Mouse (Mus musculus): ENCODE results near the gene Olfr1. TPM values are rescaled to one million over a fixed set of nuclear protein-coding genes. Genes with fewer than 3 reads are reported as not detected.

The Olfr1 gene
- total RNA-seq (2014; fragmentation: Nextera tagmentation) (not detected in 2 replicates), total RNA-seq (2017) (not detected in 2 replicates)

DNA sequence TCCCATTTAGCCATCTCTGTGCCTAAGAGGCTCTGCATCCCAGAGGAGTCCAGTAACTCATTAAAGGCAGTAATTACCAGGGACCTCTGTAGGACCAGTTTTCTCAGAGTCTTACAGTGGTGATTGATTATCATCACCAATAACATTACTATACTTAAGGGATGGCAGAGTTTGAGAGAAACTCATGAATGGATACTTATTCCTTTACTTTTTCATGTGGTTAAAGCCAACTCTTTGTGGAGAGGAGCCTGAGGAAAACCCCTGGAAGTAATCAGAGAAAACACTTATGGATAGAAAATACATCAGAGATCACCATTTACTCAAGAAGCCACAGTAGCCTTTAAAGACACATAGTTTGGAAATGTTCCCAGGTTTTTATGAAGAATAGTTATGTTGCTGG, at the start of gene Olfr1:
Gene Olfr1 (minus strand): TSS at position 101 of the 400 bp plus-strand sequence.
- ATAC-seq (replicated peaks; ENCODE audit: low FRiP score, low TSS enrichment, poor library complexity, severe bottlenecking), result no peak

DNA sequence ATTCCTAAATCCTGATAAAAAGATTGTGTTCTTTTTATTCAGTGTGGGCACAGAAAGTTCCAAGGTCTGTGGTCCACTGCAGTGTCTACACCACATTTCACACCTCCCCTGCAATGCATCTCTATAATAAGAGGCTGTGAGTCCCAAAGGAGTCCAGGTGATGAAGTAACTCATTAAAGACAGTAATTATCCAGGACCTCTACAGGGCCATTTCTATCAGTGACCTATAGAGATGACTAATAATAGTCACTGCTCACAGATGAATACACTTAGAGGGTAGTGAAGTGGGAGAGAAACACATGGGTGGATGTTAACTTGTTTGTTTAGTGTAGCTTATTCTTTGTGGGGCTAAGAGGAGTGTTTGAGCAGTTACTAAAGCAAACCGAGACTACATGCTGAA, 29.0 kb upstream of the Olfr1 start, which contains the start of gene Olfr378:
Gene Olfr378 (minus strand): TSS at position 101 of the 400 bp plus-strand sequence.
- ATAC-seq (replicated peaks; ENCODE audit: low FRiP score, low TSS enrichment, poor library complexity, severe bottlenecking), result no peak

DNA sequence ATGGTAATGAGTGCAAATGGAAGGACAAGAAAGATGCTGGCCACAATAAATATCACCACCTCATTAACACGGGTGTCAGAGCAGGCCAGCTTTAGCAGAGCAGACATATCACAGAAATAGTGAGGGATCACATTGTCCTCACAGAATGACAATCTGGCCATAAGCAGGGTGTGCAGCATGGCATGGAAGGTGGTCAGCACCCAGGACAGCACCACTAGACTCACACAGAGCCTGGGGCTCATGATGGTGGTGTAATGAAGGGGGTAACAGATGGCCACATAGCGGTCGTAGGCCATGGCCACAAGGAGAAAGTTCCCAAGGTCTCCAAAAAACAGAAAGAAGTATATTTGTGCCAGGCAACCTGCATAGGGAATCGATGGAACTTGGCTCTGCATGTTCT, 4.0 kb downstream of the Olfr1 start:
- ATAC-seq (replicated peaks; ENCODE audit: low FRiP score, low TSS enrichment, poor library complexity, severe bottlenecking), result no peak

DNA sequence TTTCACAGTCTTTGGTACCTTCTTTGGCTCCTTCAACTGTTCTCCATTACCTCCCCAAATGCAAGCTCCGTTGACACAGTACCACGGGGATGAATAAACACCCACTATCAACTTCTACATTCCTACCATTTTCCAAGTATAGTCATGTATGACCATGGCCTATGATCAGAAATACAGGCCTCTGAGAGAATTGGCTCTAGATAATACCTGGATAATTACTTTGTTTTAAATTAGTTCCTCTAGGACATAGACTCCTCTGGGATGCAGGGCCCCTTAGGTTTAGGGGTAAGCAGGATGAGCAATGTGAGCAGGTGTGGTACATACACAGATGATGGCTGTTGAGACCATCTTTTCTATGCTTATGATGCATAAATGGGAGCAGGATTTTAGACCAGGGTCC, 28.5 kb downstream of the Olfr1 start, which contains the start of gene Olfr376:
Gene Olfr376 (plus strand): TSS at position 301 of the 400 bp plus-strand sequence.
- ATAC-seq (replicated peaks; ENCODE audit: low FRiP score, low TSS enrichment, poor library complexity, severe bottlenecking), result no peak

DNA sequence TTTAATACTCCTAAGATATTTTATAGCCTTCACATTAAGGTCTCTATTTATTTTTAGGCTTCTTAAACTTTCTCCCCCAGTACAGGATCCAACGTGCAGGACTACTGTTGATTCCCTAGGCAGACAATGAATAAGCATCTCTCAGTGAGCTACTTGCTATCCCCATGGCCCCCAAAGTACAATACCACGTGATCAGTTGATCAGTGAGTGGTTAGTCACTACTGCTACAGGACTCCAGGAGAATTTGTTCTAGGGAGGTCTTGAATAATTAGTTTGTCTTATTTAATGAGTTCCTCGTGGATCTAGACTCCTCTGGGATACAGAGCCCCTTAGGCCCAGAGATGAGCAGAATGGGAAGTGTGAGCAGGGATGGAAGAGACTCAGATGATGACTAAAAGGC, 48.9 kb downstream of the Olfr1 start, which contains the start of gene Olfr20:
Gene Olfr20 (plus strand): TSS at position 301 of the 400 bp plus-strand sequence.
- ATAC-seq (replicated peaks; ENCODE audit: low FRiP score, low TSS enrichment, poor library complexity, severe bottlenecking), result no peak

Other genes with a start within 250 kb of the Olfr1 start
- 1.7 TPM in 1 of 2 replicates, not detected in the other for gene P2rx5, start 239.2 kb downstream of the Olfr1 start, total RNA-seq (2014; fragmentation: Nextera tagmentation)
- not detected in 2 replicates for gene P2rx5, start 239.2 kb downstream of the Olfr1 start, total RNA-seq (2017)
- 77.1 and 79.8 TPM in 2 replicates for gene Emc6, start 222.6 kb downstream of the Olfr1 start, total RNA-seq (2014; fragmentation: Nextera tagmentation)
- gene Emc6, start 222.6 kb downstream of the Olfr1 start, total RNA-seq (2017), result 34.1 and 53.7 TPM in 2 replicates
- 3.8 and 5.6 TPM in 2 replicates for gene Tax1bp3, start 222.5 kb downstream of the Olfr1 start, total RNA-seq (2014; fragmentation: Nextera tagmentation)
- gene Tax1bp3, start 222.5 kb downstream of the Olfr1 start, total RNA-seq (2017), result 1.2 and 5.5 TPM in 2 replicates
- gene Ctns, start 200.6 kb downstream of the Olfr1 start, total RNA-seq (2014; fragmentation: Nextera tagmentation), result 12.0 and 13.2 TPM in 2 replicates
- 4.0 and 9.5 TPM in 2 replicates for gene Ctns, start 200.6 kb downstream of the Olfr1 start, total RNA-seq (2017)
- 2.5 and 8.5 TPM in 2 replicates for gene Shpk, start 200.2 kb downstream of the Olfr1 start, total RNA-seq (2014; fragmentation: Nextera tagmentation)
- gene Shpk, start 200.2 kb downstream of the Olfr1 start, total RNA-seq (2017), result 0.80 and 3.3 TPM in 2 replicates
- not detected in 2 replicates for gene Trpv1, start 165.3 kb downstream of the Olfr1 start, total RNA-seq (2014; fragmentation: Nextera tagmentation)
- not detected in 2 replicates for gene Trpv1, start 165.3 kb downstream of the Olfr1 start, total RNA-seq (2017)
- not detected in 2 replicates for gene Trpv3, start 132.2 kb downstream of the Olfr1 start, total RNA-seq (2014; fragmentation: Nextera tagmentation)
- gene Trpv3, start 132.2 kb downstream of the Olfr1 start, total RNA-seq (2017), result not detected in 2 replicates
- gene Aspa, start 70.0 kb downstream of the Olfr1 start, total RNA-seq (2014; fragmentation: Nextera tagmentation), result not detected in 2 replicates
- 3.0 and 10.2 TPM in 2 replicates for gene Aspa, start 70.0 kb downstream of the Olfr1 start, total RNA-seq (2017)
- not detected in 2 replicates for gene Gm49340, start 69.9 kb downstream of the Olfr1 start, total RNA-seq (2014; fragmentation: Nextera tagmentation)
- not detected in 2 replicates for gene Gm49340, start 69.9 kb downstream of the Olfr1 start, total RNA-seq (2017)
- not detected in 2 replicates for gene Spata22, start 69.9 kb downstream of the Olfr1 start, total RNA-seq (2014; fragmentation: Nextera tagmentation)
- gene Spata22, start 69.9 kb downstream of the Olfr1 start, total RNA-seq (2017), result not detected in 2 replicates
- not detected in 2 replicates for gene Olfr20, start 48.8 kb downstream of the Olfr1 start, total RNA-seq (2014; fragmentation: Nextera tagmentation)
- gene Olfr20, start 48.8 kb downstream of the Olfr1 start, total RNA-seq (2017), result not detected in 2 replicates
- gene Olfr376, start 28.4 kb downstream of the Olfr1 start, total RNA-seq (2014; fragmentation: Nextera tagmentation), result not detected in 2 replicates
- not detected in 2 replicates for gene Olfr376, start 28.4 kb downstream of the Olfr1 start, total RNA-seq (2017)
- not detected in 2 replicates for gene Olfr378, start 28.9 kb upstream of the Olfr1 start, total RNA-seq (2014; fragmentation: Nextera tagmentation)
- not detected in 2 replicates for gene Olfr378, start 28.9 kb upstream of the Olfr1 start, total RNA-seq (2017)
- gene Olfr380, start 57.9 kb upstream of the Olfr1 start, total RNA-seq (2014; fragmentation: Nextera tagmentation), result not detected in 2 replicates
- not detected in 2 replicates for gene Olfr380, start 57.9 kb upstream of the Olfr1 start, total RNA-seq (2017)
- not detected in 2 replicates for gene Olfr381, start 92.0 kb upstream of the Olfr1 start, total RNA-seq (2014; fragmentation: Nextera tagmentation)
- gene Olfr381, start 92.0 kb upstream of the Olfr1 start, total RNA-seq (2017), result not detected in 2 replicates
- not detected in 2 replicates for gene Olfr382, start 117.6 kb upstream of the Olfr1 start, total RNA-seq (2014; fragmentation: Nextera tagmentation)
- gene Olfr382, start 117.6 kb upstream of the Olfr1 start, total RNA-seq (2017), result not detected in 2 replicates
- not detected in 2 replicates for gene Olfr385, start 193.4 kb upstream of the Olfr1 start, total RNA-seq (2014; fragmentation: Nextera tagmentation)
- gene Olfr385, start 193.4 kb upstream of the Olfr1 start, total RNA-seq (2017), result not detected in 2 replicates
- gene Olfr384, start 199.0 kb upstream of the Olfr1 start, total RNA-seq (2014; fragmentation: Nextera tagmentation), result not detected in 2 replicates
- gene Olfr384, start 199.0 kb upstream of the Olfr1 start, total RNA-seq (2017), result not detected in 2 replicates

Measured in megakaryocyte-erythroid progenitor cell, adult 5-6 weeks (primary cell).